Mouse (Mus musculus) erythroblast, embryonic 14.5 days (primary cell): ENCODE data around the gene Nfib.

ENCODE experiments used
- GATA1 ChIP-seq: IDR thresholded peaks from 2 replicates; pipeline ENCODE4 v1.6.1; 2012; ENCODE audit warnings: low read length, inconsistent platforms, mixed read lengths
- TAL1 ChIP-seq: IDR thresholded peaks from 3 replicates; pipeline ENCODE4 v1.6.1; 2012; ENCODE audit warnings: low read length, inconsistent platforms, mixed read lengths

DNA sequence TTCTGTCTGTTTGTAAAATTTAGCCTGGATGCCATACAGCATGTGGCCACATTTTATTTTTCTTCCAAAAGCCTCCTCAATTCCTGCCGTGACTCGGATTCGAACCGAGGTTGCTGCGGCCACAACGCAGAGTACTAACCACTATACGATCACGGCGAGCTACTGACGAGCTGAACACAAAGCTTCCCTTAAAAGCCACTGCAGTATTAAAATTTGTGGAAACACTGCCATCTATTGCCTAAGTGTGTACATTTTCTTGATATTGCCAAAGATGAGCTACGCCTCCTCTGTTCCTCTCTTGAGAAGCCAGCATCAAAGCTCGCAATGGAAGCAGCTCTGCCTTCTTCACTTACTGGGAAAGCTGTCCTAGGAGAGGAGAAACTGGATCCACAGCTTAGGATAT lies 86.0 kb downstream of the Nfib start:
- TF ChIP-seq GATA1, result no peak
- TF ChIP-seq TAL1, result no peak
